Mouse (Mus musculus) olfactory bulb, adult 2 months (tissue): ENCODE measurements around the gene Adamts1. TPM values are rescaled to one million over a fixed set of nuclear protein-coding genes. Genes with fewer than 3 reads are reported as not detected.

Source experiments
- H3K27ac ChIP-seq: fragments of 200-500 bp; 2 replicates; pipeline ENCODE4 v1.5.1; 2012; ENCODE audit warnings: low read depth, low read length; ENCODE audit not compliant: insufficient read depth
- H3K4me1 ChIP-seq: fragments of 200-500 bp; 2 replicates; pipeline ENCODE4 v1.6.1; 2012; ENCODE audit warnings: low read length; ENCODE audit not compliant: control insufficient read depth, insufficient read depth
- H3K4me3 ChIP-seq: fragments of 200-500 bp; 2 replicates; pipeline ENCODE4 v1.5.1; 2012; ENCODE audit warnings: mild to moderate bottlenecking, low read depth, low read length, moderate library complexity; ENCODE audit not compliant: insufficient read depth
- CTCF ChIP-seq: fragments of 200-500 bp; IDR thresholded peaks from 2 replicates; pipeline ENCODE4 v1.5.1; 2012; ENCODE audit warnings: low read depth, mild to moderate bottlenecking, low read length, moderate library complexity; ENCODE audit not compliant: insufficient read depth
- POLR2A ChIP-seq: fragments of 200-500 bp; IDR thresholded peaks from 2 replicates; pipeline ENCODE4 v1.6.1; 2012; ENCODE audit warnings: mild to moderate bottlenecking, low read depth, low read length, moderate library complexity; ENCODE audit not compliant: insufficient read depth
- WGBS: fragments of 180-500 bp; shearing (Covaris S2); methylation state at CpG from one replicate; pipeline ENCODE4 v1.1.7; 2018; 5-methylcytosine and 5-hydroxymethylcytosine counted together
- polyA plus RNA-seq: library from polyadenylated mRNA; stranded (reverse); fragments of >200 nt; gene quantifications from 2 replicates; pipeline ENCODE4 v1.2.4, GENCODE M21; 2012; ENCODE audit warnings: low replicate concordance; ENCODE audit not compliant: missing spikeins, insufficient read depth, insufficient read length

The Adamts1 gene
- polyA plus RNA-seq, 1 experiment, result not detected

- no peak overlapping the region for H3K4me3 ChIP-seq
- H3K27ac ChIP-seq, result no peak overlapping the region
- no peaks in the 10 kb centered on the region for H3K4me1 ChIP-seq
- TF ChIP-seq CTCF (no peak), POLR2A (no peak)
These were observed 23.1 kb downstream of the Adamts1 start for GRCm38 (mm10) chr16:85779775-85780174.

GRCm38 (mm10) chr16:85772272-85772671, 30.6 kb downstream of the Adamts1 start:
- WGBS, result 72% methylated on average over 3 of the region's 3 CpGs

GRCm38 (mm10) chr16:85767341-85767740, 35.6 kb downstream of the Adamts1 start:
- Histone ChIP-seq H3K4me1 (no peaks in the 10 kb centered on the region), H3K27ac (no peak overlapping the region), H3K4me3 (no peak overlapping the region)
- WGBS, result 57% methylated on average over 4 of the region's 4 CpGs
- TF ChIP-seq CTCF (no peak), POLR2A (no peak)

More at GRCm38 (mm10) chr16:85772272-85772671, 30.6 kb downstream of the Adamts1 start:
- H3K27ac ChIP-seq, result no peak overlapping the region
- no peak overlapping the region for H3K4me3 ChIP-seq
- TF ChIP-seq CTCF, result no peak
- no peak for TF ChIP-seq POLR2A
- H3K4me1 ChIP-seq, result no peaks in the 10 kb centered on the region

- Histone ChIP-seq H3K4me3 (no peak overlapping the region), H3K4me1 (no peaks in the 10 kb centered on the region), H3K27ac (no peak overlapping the region)
- 50% methylated on average over 8 of the region's 8 CpGs for WGBS
- TF ChIP-seq POLR2A (no peak), CTCF (no peak)
These were observed 37.2 kb downstream of the Adamts1 start for GRCm38 (mm10) chr16:85765697-85766096.

GRCm38 (mm10) chr16:85765167-85765566, 37.7 kb downstream of the Adamts1 start:
- TF ChIP-seq POLR2A (no peak), CTCF (no peak)
- 27% methylated on average over 6 of the region's 6 CpGs for WGBS
- H3K4me1 ChIP-seq, result no peaks in the 10 kb centered on the region
- no peak overlapping the region for H3K4me3 ChIP-seq
- H3K27ac ChIP-seq, result no peak overlapping the region

- Histone ChIP-seq H3K27ac (no peak overlapping the region), H3K4me1 (no peaks in the 10 kb centered on the region), H3K4me3 (no peak overlapping the region)
- WGBS, result 88% methylated on average over 10 of the region's 10 CpGs
- TF ChIP-seq CTCF (no peak), POLR2A (no peak)
These were observed 40.8 kb downstream of the Adamts1 start for GRCm38 (mm10) chr16:85762052-85762665.

- TF ChIP-seq CTCF (no peak), POLR2A (no peak)
- 87% methylated on average over 7 of the region's 7 CpGs for WGBS
- Histone ChIP-seq H3K4me3 (no peak overlapping the region), H3K4me1 (no peaks in the 10 kb centered on the region), H3K27ac (no peak overlapping the region)
These were observed 41.8 kb downstream of the Adamts1 start for GRCm38 (mm10) chr16:85760961-85761580.

- 52% methylated on average over 14 of the region's 14 CpGs for WGBS
- Histone ChIP-seq H3K27ac (no peak overlapping the region), H3K4me1 (no peaks in the 10 kb centered on the region), H3K4me3 (no peak overlapping the region)
- TF ChIP-seq POLR2A (no peak), CTCF (no peak)
These were observed 46.7 kb downstream of the Adamts1 start for GRCm38 (mm10) chr16:85756101-85756819.

- H3K27ac ChIP-seq, result no peak overlapping the region
- H3K4me3 ChIP-seq, result no peak overlapping the region
- no peaks in the 10 kb centered on the region for H3K4me1 ChIP-seq
- no peak for TF ChIP-seq CTCF
- no peak for TF ChIP-seq POLR2A
- WGBS, result 54% methylated on average over 6 of the region's 6 CpGs
These were observed 53.6 kb downstream of the Adamts1 start for GRCm38 (mm10) chr16:85749335-85749734.
